Mouse (Mus musculus): ENCODE results near the gene Gm5485.

Gene Gm5485

GRCm38 (mm10) chr16:48368096-48368495 is 44.1 kb downstream of the Gm5485 start:
- no peak for DNase-seq

- DNase-seq = no peak
Measured at GRCm38 (mm10) chr16:48366801-48367200, 45.4 kb downstream of the Gm5485 start.

GRCm38 (mm10) chr16:48360887-48361286 is 51.3 kb downstream of the Gm5485 start:
- DNase-seq = no peak

- peak; percentile 21 for DNase-seq
Measured at GRCm38 (mm10) chr16:48356417-48356816, 55.8 kb downstream of the Gm5485 start.

GRCm38 (mm10) chr16:48355716-48356115 is 56.5 kb downstream of the Gm5485 start:
- DNase-seq = no peak

Data from lung, postnatal 10 days (tissue).